Mouse (Mus musculus) urinary bladder, postnatal 4 days (tissue): ENCODE measurements at regions not wholly inside any gene's neighbourhood (a gene's known extent, or its start where the extent isn't known, plus 50 kb on each side); places are given as distances from the start of the nearest gene placed in this dataset.
A peak's percentile ranks its signal among the peaks of the same experiment; 100 is the strongest.
"Not testable (repeated sequence)": the region's sequence is repeated elsewhere in the genome, so short reads cannot be mapped to it uniquely, and the experiment has no call there.

Experiments used
- DNase-seq, 2 experiments: peaks; one replicate each; pipeline ENCODE4 v3.0.0; 2021 to 2022; ENCODE audit warnings: low spot score in 2 of 2

DNA sequence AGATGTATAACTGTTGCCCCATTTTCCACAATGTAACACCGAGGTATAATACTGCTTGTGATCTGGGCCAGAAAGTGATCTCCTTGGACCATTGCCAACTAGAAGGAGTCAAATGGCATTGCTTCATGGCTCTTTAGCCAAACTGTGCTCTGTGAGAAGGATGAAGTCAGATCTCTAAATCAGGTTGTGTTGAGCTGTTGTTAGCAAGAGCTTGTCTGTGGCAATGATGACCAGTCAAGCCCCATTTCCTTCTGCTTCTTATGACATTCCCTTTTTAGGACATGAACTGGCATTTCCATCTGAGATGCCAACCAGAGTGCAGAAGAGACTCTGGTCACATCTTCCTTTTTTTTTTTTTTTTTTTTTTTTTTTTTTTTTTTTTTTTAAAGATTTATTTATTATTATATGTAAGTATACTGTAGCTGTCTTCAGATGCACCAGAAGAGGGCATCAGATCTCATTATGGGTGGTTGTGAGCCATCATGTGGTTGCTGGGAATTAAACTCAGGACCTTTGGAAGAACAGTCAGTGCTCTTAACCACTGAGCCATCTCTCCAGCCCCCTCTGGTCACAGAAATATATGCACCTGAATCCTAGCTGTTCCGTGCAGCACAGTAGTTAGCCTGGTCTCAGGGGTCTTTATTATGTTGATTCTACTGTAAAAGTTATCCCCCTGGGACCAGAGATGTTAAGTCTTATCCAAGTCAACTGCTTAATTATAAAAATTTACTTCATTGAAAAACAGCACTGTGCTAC is 1329.4 kb upstream of the A1bg start:
- DNase-seq, result not testable (repeated sequence)

DNA sequence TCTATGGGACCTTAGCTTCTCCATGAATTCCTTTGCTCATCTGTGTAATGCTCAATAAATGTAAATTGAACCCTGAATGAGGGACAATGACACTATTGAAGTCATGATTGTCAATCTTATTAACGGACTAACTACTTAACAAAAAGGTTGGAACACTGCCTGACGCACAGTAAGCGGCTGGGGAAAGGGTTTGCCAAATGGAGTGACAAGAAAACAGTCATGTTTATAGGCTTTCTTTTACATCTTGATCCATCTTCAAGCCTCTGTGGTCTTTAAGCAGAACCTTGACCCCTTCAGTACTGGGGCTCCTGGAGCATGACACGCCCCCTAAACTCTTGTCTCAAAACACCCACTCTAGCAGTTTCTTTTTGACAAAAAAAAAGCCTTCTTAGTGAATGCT is 1326.6 kb upstream of the A1bg start:
- DNase-seq, result no peak

GRCm38 (mm10) chr15:62246561-62247079 is 1323.8 kb upstream of the A1bg start:
- no peak for DNase-seq

GRCm38 (mm10) chr15:62245237-62245636 is 1322.4 kb upstream of the A1bg start:
- no peak for DNase-seq

- DNase-seq, result no peak
These were observed 1322.0 kb upstream of the A1bg start for GRCm38 (mm10) chr15:62244819-62245218.

DNA sequence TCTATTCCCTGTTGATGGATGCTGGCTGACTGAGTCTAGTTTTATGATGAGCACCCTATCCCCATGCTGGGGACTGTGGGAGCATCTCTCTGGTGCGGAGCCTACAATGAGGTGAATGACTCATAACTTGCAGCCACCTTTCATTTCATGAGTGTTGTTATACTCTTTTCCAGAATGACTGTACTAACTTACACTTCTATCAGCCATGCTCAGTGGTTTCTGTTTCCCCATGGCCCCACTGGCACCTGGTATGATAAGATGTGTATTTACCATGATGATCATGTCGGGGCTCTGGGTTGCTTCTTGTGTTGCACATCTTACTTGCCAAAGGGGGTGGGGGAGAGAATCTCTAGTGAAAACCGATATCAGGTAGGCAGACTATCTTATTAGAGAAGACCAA is 1317.2 kb upstream of the A1bg start:
- no peak for DNase-seq

DNA sequence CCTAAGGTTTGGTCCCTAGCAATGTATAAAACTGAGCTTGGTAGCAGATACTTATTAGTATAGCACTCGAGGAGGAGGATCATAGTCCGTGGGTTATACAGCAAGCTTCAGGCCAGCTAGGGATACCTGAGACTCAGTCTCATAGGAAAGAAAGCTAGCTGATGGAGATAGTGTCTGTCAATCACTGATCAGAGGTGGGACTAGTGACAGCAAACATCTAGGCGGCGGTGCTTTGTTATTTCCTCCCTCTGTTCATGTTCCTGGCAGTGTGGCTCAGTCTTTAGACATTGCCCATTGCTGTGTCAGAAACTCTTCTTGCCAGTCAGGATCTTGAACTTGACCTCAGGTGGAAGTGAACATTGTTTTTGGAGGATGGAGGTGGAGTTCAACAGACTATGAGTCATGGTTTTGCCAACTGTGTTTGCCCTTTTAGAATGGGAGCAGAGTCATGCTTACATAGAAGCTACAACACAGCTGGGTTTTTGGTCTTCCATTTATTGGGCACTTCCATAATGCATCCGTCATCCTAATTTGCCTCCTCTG is 1315.8 kb upstream of the A1bg start:
- DNase-seq, result no peak

DNA sequence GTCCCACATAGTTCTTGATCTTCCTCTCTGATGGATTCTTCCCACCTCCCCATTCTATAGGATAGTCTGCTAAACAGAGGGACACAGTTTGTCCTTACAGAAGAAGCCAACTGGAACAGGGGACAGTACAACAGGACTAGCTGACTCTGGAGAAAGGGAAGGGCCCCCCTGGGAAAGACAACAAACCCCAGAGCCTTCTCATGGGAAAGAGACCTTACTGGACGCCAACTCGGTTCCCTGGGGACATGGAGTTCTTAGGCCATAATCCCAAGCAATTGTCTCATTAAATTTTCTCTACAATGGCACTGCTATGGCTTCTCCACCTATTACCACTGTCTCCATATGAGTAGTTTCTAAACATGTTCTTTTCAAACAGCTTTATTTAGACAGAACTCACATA is 1313.2 kb upstream of the A1bg start:
- no peak for DNase-seq

GRCm38 (mm10) chr15:62234182-62234760 is 1311.5 kb upstream of the A1bg start:
- DNase-seq, result no peak

GRCm38 (mm10) chr15:62233154-62233553 is 1310.3 kb upstream of the A1bg start:
- DNase-seq, result no peak

GRCm38 (mm10) chr15:62231709-62232108 is 1308.9 kb upstream of the A1bg start:
- no peak for DNase-seq

DNA sequence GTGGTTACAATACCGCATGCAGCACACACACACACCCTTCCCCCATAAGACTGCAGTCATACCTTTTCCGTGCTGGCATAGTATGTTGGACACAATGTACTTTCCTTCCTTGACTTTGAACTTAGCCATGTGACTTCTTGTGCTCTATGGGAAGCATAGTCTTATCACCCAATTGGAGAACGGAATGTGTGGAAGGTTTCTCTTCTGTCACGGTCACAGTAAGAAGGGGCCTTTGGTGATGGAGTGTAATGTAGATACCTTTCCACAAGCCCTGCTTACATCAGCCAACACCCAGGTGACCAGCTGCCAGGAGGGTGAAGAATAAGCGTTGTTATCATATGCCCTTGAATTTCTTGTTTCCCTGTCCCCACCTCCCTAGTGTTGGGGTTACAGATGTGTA is 1308.0 kb upstream of the A1bg start:
- DNase-seq, result no peak

- peak in 1 of 2 experiments; percentile 39 for DNase-seq
These were observed 1306.9 kb upstream of the A1bg start for GRCm38 (mm10) chr15:62229491-62230283.

DNA sequence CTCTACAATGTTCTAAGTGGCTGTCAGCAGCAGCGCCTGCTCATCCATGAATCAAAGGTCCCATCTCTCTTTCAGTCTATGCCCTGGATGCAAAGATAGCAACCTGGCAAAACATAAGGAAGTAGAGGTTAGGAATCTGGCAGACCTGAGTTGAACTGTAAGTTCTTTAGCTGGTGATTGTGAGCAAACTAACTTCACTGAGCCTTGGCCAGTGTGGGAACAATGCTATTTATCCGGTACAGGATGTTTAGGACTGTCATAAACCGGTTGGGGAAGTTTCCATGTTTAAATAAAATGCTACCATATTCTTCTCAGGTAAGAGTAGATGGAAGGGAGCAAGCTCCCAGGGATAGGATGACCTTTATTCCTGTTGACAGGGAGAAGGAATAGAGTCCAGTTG is 1306.2 kb upstream of the A1bg start:
- no peak for DNase-seq

DNA sequence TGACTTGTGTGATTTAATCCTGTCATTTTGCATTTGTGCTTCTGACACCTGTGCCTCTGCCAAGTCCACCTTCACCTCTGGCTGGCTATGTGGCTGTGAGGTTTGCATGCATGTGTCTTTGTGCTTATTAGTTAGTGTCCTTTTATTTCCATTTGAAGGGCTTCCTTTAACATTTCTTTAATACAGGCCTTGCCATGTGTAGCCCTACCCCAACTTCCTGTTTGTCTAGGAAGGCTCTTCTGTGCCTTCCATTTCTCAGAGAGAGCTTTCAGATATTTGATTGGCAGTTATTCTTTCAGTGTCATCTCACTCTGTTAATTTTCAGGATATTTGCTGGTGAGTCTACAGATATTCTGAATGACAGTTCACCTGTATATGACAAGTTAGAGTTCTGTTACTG is 1302.0 kb upstream of the A1bg start:
- no peak for DNase-seq

- DNase-seq, result no peak
These were observed 1301.4 kb upstream of the A1bg start for GRCm38 (mm10) chr15:62224191-62224590.

DNA sequence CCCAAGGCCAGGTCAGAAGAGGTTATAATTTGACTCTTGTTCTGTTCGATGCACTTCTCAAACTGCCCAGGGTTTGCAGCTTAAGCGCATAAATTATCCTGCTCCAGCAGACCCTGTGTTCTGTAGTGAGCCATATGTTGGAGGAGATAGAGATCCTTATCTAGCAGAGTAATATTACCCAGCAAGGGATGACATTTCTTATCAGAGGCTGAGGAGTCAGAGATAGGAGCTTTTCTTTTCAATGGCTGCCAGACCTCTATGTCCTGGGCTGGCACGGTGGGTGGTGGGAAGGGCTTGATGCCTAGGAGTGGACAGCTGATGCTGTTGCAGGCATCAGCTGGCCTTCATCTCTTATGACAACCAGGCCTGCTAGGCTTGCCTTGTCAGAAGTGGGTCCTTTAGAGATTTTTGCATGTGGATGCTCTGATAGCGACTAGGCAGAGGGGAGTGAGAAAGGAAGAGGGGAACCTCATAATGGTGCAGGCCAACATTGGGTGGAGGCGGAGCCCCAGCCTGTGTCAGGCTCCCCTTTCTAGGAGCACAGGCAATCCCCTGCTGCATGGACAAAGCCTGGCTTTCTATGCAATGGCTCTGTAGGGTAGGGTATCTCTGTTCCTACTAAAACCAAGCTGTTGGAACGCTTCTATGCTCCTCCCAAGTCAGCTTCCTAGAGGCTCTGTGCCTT is 1300.5 kb upstream of the A1bg start:
- DNase-seq, result no peak

DNA sequence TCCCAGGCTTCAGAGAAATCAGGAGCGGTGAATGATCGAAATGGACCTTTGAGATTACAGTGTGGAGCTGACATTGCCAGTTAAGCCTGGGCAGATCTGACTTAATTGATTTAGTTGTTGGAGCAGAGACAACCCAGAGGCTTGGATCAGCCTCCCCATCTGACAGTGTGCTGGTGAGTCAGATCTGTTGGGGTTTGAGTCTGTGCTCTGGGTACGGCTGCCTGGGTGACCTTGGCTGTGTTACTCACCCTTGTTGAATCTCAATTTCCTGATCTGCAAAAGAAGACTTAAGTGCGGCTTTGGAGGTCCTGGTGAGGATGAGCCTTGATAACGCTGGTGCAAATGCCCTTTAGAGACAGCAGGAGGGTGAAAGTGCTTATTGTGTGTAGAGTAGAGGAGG is 1299.9 kb upstream of the A1bg start:
- no peak for DNase-seq

DNA sequence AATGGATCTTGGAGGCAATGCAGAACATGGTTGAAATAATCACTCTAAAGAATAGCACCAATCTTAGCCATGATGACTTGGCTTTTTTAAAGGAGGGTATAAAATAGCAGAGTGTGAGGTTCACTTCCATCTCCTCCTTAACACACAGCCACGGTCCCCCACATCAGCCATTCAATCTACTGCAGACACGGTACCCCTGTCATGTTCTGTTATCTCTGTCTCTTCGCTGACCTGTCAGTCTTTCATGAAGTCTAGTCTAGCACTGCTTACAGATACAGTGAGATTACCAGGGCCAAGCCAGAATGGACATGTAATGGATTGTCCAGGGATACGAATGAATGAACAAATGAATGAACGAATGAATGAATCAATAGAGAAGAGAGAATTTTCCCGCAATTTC is 1299.4 kb upstream of the A1bg start:
- no peak for DNase-seq

- DNase-seq, result no peak
These were observed 1298.4 kb upstream of the A1bg start for GRCm38 (mm10) chr15:62221024-62221819.

GRCm38 (mm10) chr15:62220620-62221019 is 1297.8 kb upstream of the A1bg start:
- no peak for DNase-seq
